Mouse (Mus musculus): ENCODE measurements around the gene Ankrd44.

- TF ChIP-seq MAX (IDR thresholded peaks at IDR 0.05; ENCODE audit: low read depth) (no peak), MYOD1 (IDR thresholded peaks at IDR 0.05; ENCODE audit: control insufficient read depth in 1 of 3, insufficient read length in 2 of 3, low read depth in 2 of 3) (no peak), E2F4 (IDR thresholded peaks at IDR 0.05; ENCODE audit: insufficient read depth) (no peak), SRF (IDR thresholded peaks at IDR 0.05; ENCODE audit: control insufficient read depth, insufficient read length, low read depth) (no peak), TCF3 (IDR thresholded peaks at IDR 0.05; ENCODE audit: insufficient read length, low read depth) (no peak), POLR2A (IDR thresholded peaks at IDR 0.05; ENCODE audit: insufficient read length, low read depth) (no peak)
These were observed 148.0 kb downstream of the Ankrd44 start for GRCm38 (mm10) chr1:54778151-54778550.

Data from myocyte (in vitro differentiated cells).